Mouse (Mus musculus) cerebellum, adult 2 months (tissue): Measurements from ENCODE around the gene Slc28a3. TPM values are rescaled to one million over a fixed set of nuclear protein-coding genes. Genes with fewer than 3 reads are reported as not detected.

ENCODE experiments used
- DNase-seq, 2 experiments: peaks; one replicate each; pipeline ENCODE4 v3.0.0; 2021
- H3K27ac ChIP-seq: fragments of 200-500 bp; 2 replicates; pipeline ENCODE4 v1.5.1; 2012; ENCODE audit warnings: low read length, control low read depth, inconsistent platforms; ENCODE audit not compliant: insufficient read depth
- H3K27me3 ChIP-seq: fragments of 200-500 bp; 2 replicates; pipeline ENCODE4 v1.6.1; 2012; ENCODE audit warnings: inconsistent platforms, mild to moderate bottlenecking, low read length, moderate library complexity; ENCODE audit not compliant: control insufficient read depth, insufficient read depth
- H3K4me1 ChIP-seq: fragments of 200-500 bp; 2 replicates; pipeline ENCODE4 v1.6.1; 2011; ENCODE audit warnings: low read length; ENCODE audit not compliant: control insufficient read depth, insufficient read depth
- H3K4me3 ChIP-seq: fragments of 200-500 bp; replicated peaks from 2 replicates; pipeline ENCODE3; 2011; ENCODE audit warnings: mild to moderate bottlenecking, low read depth, low read length, control low read depth; ENCODE audit not compliant: insufficient read depth
- CTCF ChIP-seq: fragments of 200-500 bp; IDR thresholded peaks from 2 replicates; pipeline ENCODE4 v1.5.1; 2011; ENCODE audit warnings: low read depth, mild to moderate bottlenecking, control low read depth, low read length, moderate library complexity, borderline replicate concordance; ENCODE audit not compliant: insufficient read depth
- POLR2A ChIP-seq: fragments of 200-500 bp; IDR thresholded peaks from 2 replicates; pipeline ENCODE4 v1.6.1; 2011; ENCODE audit warnings: low read length, control low read depth, borderline replicate concordance; ENCODE audit not compliant: insufficient read depth
- WGBS: fragments of 180-500 bp; shearing (Covaris S2); methylation state at CpG from one replicate; pipeline ENCODE4 v1.1.7; 2018; 5-methylcytosine and 5-hydroxymethylcytosine counted together
- polyA plus RNA-seq: library from polyadenylated mRNA; depleted of rRNA; stranded (reverse); fragments of >200 nt; gene quantifications from 2 replicates; pipeline ENCODE4 v1.2.3, GENCODE M21; 2012; rRNA removed

Gene Slc28a3
- polyA plus RNA-seq, 1 experiment, result 0.05 TPM

DNA sequence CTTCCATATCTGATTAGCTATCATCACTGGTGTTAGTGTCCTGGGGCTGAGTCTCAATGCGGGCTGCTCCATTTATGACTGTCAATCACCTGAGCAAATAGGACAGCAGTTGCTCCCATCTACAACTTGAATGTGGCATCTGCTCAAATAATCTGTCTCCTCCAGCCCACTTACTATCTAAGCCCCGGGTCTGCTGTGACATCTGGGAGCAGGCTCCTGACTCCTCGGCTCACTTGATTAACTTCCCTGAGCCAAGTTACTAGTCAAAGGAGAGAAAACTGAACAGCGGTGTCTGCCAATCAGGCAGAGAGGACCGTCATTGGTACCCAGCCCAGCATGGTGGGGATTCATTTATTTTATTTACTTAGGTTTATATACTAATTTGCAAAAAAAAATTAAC is 95.0 kb downstream of the Slc28a3 start:
- WGBS, result 48% methylated on average over 5 of the region's 5 CpGs
- no peaks in the 10 kb centered on the region for H3K4me1 ChIP-seq
- no peak for DNase-seq
- no peak overlapping the region for H3K27ac ChIP-seq
- H3K27me3 ChIP-seq, result no peaks in the 10 kb centered on the region
- no peak for TF ChIP-seq POLR2A
- no peak for TF ChIP-seq CTCF
- H3K4me3 ChIP-seq, result no peak overlapping the region

DNA sequence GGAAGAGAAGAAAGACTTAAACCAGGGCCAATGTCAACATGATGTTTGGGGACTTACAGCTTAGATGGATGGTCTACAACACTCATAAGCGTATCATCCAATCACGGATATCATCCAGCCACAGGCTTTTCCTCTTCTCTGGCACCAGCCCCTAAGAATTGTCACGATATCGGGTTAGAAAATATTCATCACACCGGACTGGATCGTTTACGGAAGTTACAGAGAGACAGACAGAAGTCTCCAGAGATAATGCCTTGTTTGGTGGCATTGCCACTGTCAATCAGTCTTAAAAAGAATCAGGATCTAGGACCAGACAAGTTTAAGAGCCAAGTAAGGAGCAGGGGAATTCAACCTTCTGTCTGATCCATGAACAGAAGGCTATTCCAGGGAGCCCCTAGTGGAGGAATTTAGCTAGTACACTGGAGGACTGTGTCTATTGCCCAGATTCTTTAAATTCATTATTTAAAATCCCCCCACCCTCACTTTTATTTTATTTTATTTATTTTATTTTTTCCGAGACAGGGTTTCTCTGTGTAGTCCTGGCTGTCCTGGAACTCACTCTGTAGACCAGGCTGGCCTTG is 96.4 kb downstream of the Slc28a3 start:
- TF ChIP-seq CTCF, result no peak
- TF ChIP-seq POLR2A, result no peak
- WGBS, result 84% methylated on average over 8 of the region's 8 CpGs
- Histone ChIP-seq H3K27me3 (no peaks in the 10 kb centered on the region), H3K4me3 (no peak overlapping the region), H3K27ac (no peak overlapping the region), H3K4me1 (no peaks in the 10 kb centered on the region)
- no peak for DNase-seq

DNA sequence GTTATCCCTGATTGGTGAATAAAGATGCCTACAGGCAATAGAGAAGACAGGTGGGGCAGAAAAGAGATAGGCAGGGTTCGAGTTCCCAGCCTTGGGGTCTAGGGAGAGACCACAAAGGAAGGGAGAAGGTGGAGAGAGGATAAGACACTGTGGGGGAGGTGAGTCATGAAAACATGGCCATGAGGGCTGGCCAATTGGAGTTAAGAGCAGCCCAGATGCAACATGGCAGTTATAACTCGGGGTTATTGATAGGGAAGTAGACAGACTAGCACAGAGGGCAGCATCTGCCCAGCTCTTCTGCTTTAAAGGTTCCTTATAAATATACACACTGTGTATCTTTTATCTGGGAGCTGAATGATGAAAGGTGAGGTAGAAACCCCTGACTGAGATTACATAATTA is 98.8 kb downstream of the Slc28a3 start:
- Histone ChIP-seq H3K4me1 (no peaks in the 10 kb centered on the region), H3K27ac (no peak overlapping the region), H3K4me3 (no peak overlapping the region), H3K27me3 (no peaks in the 10 kb centered on the region)
- 72% methylated on average over 2 of the region's 2 CpGs for WGBS
- no peak for DNase-seq
- TF ChIP-seq POLR2A, result no peak
- TF ChIP-seq CTCF, result no peak

DNA sequence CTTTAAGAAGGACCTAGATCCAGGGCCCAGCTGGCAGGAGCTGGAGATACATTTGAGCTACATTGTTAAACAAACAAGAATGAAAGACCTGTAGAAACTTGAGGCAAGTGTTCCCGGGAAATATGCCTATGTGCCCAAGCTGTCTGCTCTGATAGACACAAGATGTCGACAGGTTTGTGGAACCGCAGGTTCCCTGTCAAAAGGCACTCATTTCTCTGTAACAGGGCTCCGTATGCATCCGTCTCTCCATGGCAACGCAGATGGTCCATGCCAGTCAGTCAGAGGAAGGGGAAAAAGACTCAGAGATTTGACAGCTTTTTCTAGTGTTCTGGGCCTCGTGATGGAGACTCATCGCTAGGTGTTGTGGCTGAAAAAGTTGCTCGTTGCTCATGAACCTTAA is 99.4 kb downstream of the Slc28a3 start:
- Histone ChIP-seq H3K27ac (no peak overlapping the region), H3K27me3 (no peaks in the 10 kb centered on the region), H3K4me3 (no peak overlapping the region), H3K4me1 (no peaks in the 10 kb centered on the region)
- 47% methylated on average over 9 of the region's 9 CpGs for WGBS
- TF ChIP-seq POLR2A, result no peak
- TF ChIP-seq CTCF, result no peak
- no peak for DNase-seq

DNA sequence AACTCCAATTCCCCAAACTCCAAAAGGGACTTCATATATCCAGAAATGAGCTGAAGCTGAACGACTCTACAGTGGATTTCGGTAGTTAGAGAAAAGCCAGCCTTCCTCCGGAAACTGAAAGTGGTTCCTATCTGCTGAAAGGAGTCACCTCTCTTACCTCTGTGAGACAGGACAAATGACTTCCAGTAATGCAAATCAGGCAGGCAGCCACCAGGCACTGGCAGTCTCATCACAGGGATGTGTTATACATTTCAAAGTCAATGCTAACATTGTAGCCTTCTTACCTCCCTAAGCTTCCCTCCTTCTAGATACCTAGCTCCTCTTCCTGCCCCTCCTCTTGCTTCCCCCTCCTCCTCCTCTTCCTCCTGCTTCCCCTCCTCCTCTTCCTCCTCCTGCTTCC is 101.4 kb downstream of the Slc28a3 start:
- TF ChIP-seq POLR2A (no peak), CTCF (no peak)
- Histone ChIP-seq H3K27ac (no peak overlapping the region), H3K27me3 (no peaks in the 10 kb centered on the region), H3K4me3 (no peak overlapping the region), H3K4me1 (no peaks in the 10 kb centered on the region)
- DNase-seq, result no peak
- WGBS, result 77% methylated on average over 3 of the region's 3 CpGs

DNA sequence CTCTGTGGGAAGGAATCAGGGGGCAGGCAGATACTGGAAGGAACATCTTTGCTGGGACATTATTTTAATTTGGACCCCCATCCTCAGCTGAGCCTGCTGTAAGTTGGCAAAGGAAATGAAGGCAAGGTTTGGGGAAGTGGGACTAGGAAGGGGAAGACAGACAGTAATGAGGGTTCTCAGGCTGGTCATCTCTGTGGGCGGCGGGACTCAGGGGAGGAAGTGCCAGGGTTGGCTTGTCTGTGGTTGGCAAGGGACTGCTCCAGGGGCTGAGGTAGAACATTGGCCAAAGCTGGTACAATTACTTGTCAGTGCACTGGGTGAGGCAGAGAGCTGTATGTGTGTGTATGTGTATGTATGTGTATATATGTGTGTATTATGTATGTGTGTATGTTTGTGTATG is 107.1 kb downstream of the Slc28a3 start:
- H3K27me3 ChIP-seq, result no peaks in the 10 kb centered on the region
- no peak for DNase-seq
- no peaks in the 10 kb centered on the region for H3K4me1 ChIP-seq
- WGBS, result 74% methylated on average over 2 of the region's 2 CpGs
- no peak overlapping the region for H3K27ac ChIP-seq
- TF ChIP-seq POLR2A, result no peak
- TF ChIP-seq CTCF, result no peak
- H3K4me3 ChIP-seq, result no peak overlapping the region

DNA sequence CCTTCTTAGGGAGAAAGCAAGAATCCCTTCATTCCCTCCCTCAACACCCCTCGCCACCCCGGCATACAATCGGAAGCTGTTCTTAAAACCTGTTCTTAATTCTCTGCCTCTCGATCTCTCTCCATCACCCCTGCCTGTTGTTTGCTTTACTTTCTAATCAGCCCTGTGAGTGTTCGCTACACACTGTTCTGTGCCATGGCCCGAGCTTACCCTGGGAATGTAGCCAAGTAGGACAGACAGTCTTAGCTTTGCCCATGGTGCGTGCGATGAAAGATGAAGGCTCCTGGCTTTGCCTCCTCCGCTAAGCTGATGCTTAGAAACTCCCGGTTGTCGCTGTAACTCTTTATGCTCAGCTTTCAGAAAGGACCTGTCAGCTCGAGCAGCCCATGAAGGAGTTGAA is 112.9 kb downstream of the Slc28a3 start:
- no peaks in the 10 kb centered on the region for H3K27me3 ChIP-seq
- TF ChIP-seq POLR2A, result no peak
- no peak for TF ChIP-seq CTCF
- peak in 1 of 2 experiments; percentile 17 for DNase-seq
- no peak overlapping the region for H3K4me3 ChIP-seq
- WGBS, result 24% methylated on average over 12 of the region's 12 CpGs
- no peak overlapping the region for H3K27ac ChIP-seq
- H3K4me1 ChIP-seq, result no peaks in the 10 kb centered on the region

Other genes with a start within 250 kb of the Slc28a3 start
- 8.5 and 9.8 TPM in 2 replicates for gene 2210016F16Rik, start 225.7 kb downstream of the Slc28a3 start, polyA plus RNA-seq
- gene Rmi1, start 208.6 kb downstream of the Slc28a3 start, polyA plus RNA-seq, result 15.6 and 16.8 TPM in 2 replicates
- gene Hnrnpk, start 207.5 kb downstream of the Slc28a3 start, polyA plus RNA-seq, result 385 and 442 TPM in 2 replicates
- gene Ntrk2, start 195.7 kb upstream of the Slc28a3 start, polyA plus RNA-seq, result 136 and 139 TPM in 2 replicates